Mouse (Mus musculus) stomach, postnatal 0 days (tissue): ENCODE results near the gene Csnk2a1.

Experiments used
- CTCF ChIP-seq: IDR thresholded peaks from 2 replicates; pipeline ENCODE4 v1.5.1; 2016; ENCODE audit warnings: antibody characterized with exemption, low read depth, mild to moderate bottlenecking, moderate library complexity
- EP300 ChIP-seq: optimal IDR thresholded peaks from 2 replicates; pipeline ENCODE3; 2016; ENCODE audit warnings: antibody characterized with exemption

GRCm38 (mm10) chr2:152330858-152331423 is 104.3 kb downstream of the Csnk2a1 start:
- TF ChIP-seq CTCF (no peak), EP300 (no peak)
